Mouse (Mus musculus) MN1 (cell line): ENCODE measurements around the gene Gm17087.

Experiments used
- DNase-seq: peaks from one replicate; pipeline ENCODE4 v3.0.0-alpha.2; 2016; ENCODE audit warnings: low spot score

Gene Gm17087

DNA sequence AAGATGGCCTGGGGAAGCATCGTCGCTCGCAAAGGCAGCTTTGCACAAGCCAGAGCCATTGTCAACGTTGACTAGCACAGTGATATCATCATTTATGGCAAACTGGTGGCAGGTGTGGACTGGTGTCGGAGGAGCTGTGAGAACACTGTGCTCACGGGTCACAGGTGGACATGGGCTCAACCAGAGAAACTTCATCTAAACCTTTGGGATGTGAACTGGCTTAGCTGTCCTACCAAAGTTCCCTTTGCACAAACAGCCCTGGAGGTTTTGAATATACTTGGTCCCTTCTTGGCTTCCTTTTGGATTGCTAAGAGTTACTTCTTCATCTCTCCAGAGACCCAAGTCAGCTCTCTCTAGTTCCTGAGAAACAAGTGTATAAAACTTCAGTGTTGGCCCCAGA lies at the start of gene Gm17087:
Gm17087 (minus strand) TSS at position 101 of the 400 bp plus-strand sequence.
- no peak for DNase-seq

DNA sequence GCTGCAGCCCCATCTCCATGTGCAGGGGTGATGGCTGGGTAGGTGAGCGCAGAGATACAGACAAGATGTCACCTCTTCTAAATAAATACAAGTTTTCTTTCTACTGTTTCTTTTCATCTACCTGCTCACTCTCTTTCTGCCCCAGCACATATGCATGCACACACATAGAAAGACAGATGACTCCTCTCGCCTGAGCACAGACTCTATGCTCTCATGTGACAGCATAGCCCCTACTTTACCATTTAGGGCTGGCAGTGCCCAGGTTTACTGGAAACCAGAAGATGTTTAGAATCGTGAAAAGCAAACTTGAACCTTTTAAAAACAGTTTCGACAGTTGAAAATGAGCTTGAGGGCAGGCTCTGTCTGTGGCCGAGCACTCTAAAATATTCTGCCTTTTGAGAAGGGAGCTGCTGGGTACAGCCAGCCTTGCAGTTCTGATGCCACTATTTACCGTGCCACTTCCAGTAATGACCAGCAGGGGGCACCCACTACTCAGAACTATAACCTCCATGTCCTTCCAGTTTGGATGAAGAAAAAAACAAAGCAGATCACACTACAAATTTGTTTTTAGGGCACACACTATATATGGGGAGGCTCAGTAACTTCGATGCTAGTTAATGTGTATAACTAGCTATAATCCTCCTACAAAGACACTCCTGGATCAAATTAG lies 47.3 kb upstream of the Gm17087 start:
- peak; percentile 81 for DNase-seq

DNA sequence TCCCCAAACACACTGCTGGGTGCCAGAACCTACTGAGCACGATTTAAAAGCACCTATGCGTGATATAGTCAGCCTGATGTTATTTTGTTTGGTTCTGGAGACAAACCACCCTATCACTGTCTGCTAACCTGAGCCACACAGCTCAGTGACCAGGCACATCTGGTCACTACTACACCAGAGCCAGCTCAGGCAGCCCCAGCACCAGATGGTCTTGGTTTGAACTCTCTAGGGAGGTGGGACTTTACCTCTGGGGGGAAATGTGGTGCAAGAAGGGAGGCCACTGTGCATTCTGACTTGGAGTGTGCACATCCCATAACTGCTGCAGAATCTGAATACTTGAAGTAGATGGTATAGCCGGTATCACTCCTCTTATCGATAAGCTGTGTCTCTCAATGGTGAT lies 45.2 kb upstream of the Gm17087 start:
- DNase-seq: no peak

DNA sequence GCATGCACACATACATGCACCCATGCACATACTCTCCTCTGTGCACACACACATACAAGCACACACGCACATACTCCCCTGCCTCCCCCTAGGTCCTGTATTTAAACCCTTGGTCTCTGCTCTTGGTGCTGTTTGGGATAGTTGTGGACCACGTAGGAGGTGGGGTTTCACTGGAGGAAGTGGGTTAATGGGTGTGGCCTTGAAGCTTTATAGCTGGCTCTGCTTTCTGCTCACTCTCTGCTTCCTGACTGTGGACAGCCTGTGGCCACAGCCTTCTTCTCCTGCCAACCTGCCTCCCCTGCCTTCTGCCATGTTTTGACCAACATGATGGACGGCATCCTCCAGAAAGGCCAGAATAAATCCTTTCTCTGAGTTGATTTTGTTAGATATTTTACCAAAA lies 39.9 kb upstream of the Gm17087 start:
- no peak for DNase-seq

DNA sequence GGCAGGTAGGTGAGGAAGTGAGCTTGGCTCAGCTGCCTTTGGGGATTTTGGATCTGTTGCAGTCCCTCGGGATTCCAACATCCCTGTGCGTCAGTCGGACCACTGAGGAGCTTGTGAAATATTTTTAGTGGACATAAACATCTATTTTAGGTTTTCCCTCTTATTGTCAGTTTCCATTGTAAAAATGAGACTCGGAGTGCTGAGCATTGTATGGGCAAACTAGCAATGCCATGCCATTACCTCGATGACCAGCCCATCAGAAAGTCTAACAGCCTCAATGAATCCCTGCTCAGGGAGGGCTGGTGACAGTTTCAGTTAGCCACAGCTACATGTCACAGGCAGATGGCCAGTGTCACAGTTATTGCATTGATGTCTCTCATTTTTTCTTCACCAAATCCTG lies 39.2 kb upstream of the Gm17087 start:
- no peak for DNase-seq

DNA sequence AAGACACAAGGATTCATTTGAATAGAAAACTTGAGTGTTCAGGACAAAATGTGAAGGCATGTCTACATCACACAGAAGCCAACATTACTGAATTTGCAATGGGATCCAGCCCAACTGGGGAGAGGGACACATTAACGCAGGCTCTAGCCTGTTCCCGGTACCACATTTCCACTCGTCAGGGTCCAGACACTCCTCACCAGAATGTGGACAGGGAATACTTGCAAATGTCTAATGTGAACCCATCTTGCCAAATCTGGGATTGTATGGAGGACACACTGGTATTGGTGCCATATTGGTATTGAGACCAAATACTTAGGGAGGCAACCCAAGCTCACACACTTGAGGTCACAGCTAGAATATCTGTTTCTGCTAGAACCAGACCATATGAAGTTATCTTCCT lies 36.2 kb upstream of the Gm17087 start:
- DNase-seq: no peak

DNA sequence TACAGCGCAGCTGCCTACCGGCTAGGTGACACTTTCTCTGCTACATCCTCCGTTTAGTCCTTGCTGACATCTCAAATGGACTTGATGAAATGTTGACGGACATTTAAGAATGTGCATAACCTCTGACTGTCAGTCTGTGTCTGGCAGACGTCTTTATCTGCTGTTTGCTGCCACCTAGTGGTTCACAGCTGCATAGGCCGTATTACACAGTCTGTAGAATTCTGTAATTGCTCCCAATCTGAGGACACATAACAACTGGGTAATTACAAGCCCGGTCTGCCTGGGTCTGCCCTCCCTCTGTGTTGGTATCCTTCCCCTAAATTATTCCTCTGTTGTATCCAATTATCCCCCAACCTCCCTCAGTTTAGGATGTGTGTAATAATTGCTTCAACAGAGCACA lies 31.0 kb upstream of the Gm17087 start:
- peak; percentile 80 for DNase-seq

DNA sequence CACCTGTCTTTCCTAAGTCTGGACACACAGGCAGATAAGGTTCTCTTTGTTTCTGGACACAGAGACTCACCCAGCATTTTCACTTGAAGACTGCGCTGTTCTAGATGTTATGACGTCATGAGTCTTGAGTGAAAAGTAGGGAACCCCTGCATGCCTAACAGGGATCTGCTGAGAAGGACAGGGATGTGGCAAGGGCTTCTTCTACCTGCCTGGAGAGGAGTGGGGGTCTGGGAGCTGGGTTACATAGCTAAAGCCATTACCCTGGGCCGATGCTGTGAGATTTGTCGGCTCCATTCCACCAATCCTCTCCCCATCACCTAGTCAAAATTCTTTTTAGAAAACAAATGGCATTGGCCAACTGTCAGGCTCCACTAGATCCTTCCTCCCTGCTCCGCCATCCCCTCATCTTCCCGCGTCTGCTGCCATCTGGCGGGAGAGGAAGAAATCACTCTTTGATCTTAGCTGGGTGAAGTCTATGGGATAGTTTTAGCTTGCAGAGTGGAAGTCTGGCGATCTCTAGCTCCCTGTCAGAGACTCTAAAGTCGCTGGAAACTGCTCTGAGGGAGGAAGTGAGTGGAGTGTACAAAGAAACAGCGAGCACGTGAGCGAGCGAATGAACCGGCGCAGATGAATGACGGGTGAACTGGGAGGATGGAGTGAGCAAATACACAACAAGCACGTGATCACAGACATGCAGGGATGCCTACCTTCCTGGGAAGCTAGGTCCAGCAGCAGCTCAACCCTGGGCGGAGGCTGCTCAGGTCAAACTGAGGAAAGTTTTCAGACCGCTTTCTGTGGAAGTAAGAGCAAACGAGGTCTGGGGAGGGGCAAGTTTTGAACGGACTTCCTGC lies 25.9 kb upstream of the Gm17087 start:
- peak; percentile 78 for DNase-seq

DNA sequence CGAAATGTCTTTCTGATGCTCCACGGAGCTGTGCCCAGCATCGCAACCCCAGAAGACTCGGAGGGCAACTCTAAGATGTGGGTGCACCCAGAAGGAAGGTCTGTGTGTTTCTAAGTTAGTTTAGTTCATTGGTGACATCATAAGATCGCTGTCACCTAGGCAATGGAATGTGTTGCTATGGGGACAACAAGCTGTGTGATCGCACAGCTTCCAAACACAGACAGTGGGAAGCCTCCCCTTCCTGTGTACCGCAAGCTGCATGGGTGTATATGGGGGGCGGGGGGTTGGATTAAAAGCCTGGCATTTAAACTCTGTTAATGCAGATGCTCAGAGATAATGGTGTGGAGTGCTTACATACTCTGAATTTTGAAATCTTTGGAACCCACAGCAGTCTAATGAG lies 14.8 kb upstream of the Gm17087 start:
- no peak for DNase-seq

DNA sequence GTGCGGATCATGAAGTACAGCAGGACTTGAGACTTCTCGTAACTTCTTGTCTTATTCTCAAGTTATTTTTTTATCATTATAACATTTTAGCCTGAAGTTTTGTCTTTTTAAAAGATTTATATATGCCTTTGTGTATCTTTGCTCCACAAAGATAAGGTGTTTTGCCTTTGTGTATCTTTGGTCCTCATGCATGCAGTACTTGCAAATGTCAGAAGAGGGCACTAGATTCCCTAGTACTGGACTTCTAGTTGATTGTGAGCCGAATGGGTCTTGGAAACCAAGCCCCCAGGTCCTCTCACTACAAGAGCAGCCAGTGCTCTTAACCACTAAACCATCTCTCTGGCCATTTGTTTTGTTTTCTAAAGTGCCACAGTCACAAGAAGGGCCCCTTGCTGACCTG lies 13.6 kb upstream of the Gm17087 start:
- DNase-seq: peak; percentile 11

DNA sequence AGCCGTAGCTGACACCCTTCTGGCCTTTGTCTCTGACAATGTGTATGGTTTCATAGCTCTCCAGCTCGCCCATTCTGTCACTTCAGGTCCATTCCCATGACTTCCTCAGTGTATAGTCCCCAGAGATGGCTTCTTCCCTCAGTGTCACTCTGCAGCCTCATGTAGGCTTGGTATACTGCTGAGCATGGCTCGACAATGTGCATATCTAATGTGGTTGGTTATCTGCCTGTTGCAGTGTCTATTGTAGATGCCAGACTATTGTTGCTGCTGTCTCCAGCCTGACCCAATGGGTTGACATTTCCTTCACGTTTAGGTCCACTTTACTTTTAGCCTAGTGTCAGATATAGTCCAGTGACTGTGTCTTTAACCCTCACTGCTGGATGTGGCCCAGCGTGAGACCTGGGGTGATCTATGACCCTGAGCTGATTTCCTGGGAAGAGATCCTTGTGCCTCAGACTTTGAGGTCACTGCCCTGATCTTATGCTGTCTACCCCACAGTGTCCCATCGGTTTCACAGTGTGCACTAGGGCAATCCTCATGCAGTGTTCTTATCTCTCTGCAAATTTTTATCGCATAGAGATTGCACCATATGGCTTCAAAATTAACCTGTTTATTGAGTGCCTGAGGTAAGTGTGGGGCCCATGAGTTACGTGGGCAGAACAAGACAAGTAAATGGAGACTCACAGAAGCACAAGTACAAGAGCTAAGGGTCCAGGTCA lies 7.0 kb upstream of the Gm17087 start:
- no peak for DNase-seq

DNA sequence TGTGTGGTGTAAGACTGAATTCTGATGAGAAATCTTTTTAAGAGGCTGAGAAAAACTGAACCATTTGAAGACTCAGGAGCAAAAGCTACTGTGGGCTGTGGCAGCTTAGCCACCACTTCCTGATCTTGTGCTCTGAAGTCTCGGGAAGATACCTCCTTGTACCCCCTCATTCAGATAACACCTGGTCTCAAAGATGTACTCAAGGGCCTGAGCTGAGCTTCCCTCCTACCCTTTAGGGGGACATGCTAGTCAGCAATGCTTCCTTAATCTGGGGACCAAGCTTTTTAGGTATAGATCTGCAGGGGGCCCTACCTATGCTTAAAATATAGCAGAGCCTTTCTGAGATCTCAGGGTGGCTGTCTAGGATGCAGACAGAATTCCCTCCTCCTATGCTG lies 3.9 kb downstream of the Gm17087 start:
- DNase-seq: no peak

DNA sequence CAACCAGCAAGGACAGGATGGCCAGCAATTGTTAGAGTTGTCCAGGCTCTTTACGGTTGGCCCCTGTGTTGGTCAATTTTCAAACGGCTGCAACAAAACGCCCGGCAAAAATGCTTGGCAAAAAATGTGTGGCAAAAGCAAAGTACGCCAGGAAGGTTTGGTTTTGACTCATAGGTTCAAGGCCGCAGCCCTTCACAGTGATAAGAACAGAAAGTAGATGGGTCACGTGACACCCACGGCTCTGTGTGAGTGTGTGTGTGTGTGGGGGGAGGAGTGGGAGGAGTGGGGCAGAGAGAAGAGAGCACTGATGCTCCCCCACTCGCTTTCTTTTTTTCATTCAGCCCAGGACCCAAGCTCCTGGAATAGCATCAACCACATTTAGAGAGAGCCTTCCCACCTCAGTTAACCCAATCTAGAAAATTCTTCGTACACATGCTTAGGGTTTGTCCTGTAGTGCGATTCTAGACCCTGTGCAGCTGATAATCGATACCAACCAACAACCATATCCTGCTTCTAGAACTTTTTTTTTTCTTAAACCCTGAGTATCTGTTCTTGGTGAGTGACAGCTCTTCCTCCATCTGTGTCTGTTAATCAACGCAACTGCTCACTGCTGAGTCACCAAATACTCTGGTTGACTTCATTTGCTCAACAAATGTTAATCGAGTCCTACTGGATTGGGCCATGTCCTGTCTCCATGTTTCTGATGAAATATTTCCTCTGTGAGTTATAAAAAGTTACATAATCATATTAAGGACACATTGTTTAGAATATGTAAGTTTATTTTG lies 4.5 kb downstream of the Gm17087 start:
- no peak for DNase-seq

DNA sequence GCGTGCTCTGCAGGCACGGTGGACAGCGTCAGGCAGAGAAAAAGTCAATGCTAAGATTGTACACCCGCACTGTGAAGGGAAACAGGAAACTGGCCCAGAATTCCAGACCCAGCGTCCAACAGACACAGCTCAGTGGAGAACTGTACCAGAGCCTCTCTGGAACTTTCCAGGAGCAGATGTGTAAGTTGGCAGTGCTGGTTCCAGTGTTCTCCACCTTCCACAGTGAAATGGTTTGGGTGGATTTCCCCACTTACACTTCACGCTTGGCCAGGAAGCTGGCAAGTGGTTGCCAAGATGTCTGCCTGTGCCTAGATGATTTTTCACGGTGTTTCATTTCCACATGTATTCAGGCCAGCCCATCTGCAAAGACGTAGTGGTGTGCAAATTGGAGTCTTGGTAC lies 8.8 kb downstream of the Gm17087 start:
- no peak for DNase-seq

DNA sequence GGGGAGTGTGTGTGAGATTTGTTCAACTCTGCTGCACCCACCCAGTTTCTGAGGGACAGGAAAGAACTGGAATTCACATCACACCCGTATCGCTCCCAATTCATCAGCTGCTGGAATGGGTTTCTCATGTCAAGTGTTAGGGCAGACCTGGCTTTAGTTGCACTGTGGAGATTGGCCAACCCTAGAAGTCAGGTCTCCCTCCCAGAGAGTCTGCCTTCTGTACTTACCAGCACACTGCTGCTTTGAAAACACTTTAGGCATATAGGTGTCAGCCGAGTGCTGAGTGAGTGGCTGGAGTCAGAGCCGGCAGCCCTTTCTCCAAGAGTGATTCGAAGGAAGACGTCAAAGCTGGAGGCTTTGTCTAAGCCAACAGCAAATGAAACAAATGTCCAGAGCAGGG lies 10.5 kb downstream of the Gm17087 start:
- no peak for DNase-seq

DNA sequence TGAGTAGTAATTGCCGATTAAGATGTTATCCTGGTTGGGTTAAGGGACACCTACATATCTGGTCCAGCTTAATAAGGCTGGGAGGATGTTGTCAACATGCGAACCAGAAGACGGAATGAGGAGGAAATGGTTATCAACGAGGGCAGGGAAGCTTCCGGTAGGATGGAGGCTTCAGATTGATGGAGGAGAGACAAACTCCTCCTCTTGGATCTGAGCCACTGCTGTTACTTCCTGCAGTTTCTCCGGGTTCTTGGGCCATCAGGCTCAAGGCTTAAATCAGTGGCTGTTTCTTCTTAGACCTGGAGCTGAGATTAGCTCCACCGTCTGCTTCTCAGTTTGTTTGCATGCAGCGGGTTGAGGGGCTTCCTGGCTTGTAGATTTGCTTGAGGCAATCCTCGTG lies 11.0 kb downstream of the Gm17087 start:
- DNase-seq: no peak

DNA sequence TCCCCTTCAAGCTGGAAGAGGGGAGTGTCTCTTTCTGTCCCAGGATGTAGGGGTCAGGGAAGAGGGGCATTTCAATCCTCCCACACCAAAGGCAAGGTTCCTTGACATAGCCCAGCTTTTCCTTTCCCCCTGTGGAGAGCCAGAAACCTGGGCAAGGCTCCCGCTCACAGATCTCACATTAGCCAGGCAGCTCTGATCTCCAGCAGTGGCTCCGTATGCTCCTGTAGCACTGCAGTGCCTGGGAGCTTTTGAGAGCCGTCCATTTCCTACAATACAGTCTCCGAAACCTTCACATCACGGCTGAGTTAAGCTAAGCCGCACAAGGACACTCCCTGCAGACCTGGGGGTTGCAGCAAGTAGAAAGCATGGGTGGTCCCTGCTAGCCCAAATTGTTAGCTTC lies 12.5 kb downstream of the Gm17087 start:
- no peak for DNase-seq

DNA sequence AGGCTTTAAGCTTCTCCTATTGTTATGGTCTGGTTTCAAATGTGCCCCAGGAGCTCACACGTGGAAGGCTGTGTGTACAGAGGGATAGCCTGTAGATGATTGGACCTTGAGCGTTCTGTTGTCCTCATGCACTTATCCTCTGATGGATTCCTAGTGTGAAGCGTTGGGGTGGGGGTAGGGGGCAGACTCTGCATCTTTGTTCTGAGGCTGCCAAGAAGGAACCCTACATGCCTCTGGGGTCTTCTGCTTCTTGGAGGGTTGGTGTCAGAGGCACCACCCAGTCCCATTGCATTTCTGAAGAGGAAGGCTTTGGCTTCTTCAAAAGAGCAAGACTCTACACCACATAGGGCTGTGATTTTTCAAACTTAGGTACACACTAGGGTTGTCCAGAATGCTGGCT lies 13.1 kb downstream of the Gm17087 start:
- no peak for DNase-seq

DNA sequence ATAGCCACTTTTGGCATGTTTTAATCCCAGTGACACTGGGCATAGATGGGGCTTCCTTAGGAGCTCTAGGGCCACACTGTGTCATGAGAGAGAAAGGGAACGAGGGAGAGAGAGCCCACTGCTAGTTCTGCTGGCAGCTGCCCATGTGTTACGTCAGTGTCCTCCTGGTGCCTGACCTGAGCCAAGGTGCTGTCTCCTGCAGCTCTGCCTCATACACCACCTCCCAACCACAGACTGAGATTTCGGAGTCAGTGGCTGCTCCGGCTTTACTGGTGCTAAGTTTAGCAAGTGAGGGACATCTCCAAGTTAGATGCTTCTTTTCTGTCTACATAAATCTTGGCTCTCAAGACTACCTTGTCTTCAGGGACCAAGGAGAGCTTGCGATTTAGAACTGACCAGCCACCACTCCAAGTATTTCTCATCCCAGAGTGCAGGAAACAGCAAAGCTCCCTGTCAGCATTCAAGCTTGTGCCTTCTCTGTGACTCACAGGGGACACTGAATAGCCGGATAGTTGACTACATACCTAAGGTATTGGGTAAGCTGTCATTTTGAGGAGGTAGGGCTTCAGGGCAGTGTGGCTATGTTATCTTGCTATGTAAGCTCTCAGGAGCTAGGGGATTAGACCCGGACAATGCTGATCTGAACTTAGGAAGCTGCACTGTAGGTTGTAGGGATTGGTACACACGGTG lies 14.3 kb downstream of the Gm17087 start:
- DNase-seq: no peak

DNA sequence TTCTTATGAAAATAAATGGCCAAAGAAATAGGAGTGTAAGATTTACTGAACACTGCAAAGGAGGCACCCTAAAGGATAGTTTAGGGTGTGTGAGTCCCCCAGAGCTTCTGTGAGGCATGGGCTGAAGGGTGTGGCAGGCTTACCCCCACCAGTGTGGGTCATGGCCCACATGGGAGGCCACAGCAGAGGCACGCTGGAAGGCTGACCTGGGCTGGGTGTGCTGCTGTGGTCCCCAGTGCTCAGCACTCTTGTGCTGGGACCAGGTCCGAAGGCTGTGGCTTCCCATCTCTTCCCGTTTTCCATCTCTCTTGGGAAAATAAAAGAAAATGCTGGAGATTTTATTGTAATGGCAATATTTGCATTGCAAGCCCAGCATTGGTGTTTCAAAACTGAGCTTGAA lies 15.1 kb downstream of the Gm17087 start:
- DNase-seq: no peak

DNA sequence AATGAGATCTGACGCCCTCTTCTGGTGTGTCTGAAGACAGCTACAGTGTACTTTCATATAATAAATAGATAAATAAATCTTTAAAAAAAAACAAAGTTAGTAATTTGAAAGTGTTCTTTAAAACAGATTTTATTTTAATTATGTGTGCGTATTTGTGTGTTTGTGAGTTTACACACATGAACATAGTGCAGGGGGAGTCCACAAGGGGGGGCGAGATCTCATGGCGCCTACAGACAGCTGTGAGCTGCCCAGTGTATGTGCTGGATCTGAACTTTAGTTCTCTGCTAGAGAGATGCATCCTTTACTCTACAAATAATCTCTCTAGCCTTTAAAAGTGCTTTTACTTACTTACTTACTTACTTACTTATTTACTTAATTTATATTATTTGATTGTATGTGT lies 18.0 kb downstream of the Gm17087 start:
- no peak for DNase-seq

DNA sequence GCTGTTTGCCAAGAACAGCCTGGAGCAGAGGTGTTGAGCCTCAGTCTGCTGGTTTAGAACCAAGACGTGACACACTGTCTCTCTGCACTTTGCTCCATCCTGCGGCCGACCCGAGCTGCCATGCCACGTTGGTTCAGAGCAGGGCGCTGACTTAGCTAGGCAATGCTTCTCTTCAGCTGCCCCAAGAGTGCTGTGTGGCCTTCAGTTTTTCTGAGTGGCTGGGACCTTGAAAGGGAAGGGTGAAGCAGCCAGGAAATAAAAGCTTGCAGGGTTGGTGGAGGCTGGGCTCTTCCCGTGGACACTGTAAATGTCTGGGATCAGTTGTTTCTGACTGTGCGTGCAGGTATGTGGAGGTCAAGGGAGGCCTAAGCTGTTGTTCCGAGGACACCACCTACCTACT lies 20.4 kb downstream of the Gm17087 start:
- DNase-seq: no peak
